Mouse (Mus musculus) olfactory bulb, adult 2 months (tissue): ENCODE results near the gene Pam. TPM values are rescaled to one million over a fixed set of nuclear protein-coding genes. Genes with fewer than 3 reads are reported as not detected.

Experiments
- H3K27ac ChIP-seq: fragments of 200-500 bp; 2 replicates; pipeline ENCODE4 v1.5.1; 2012; ENCODE audit warnings: low read depth, low read length; ENCODE audit not compliant: insufficient read depth
- H3K4me1 ChIP-seq: fragments of 200-500 bp; 2 replicates; pipeline ENCODE4 v1.6.1; 2012; ENCODE audit warnings: low read length; ENCODE audit not compliant: control insufficient read depth, insufficient read depth
- H3K4me3 ChIP-seq: fragments of 200-500 bp; 2 replicates; pipeline ENCODE4 v1.5.1; 2012; ENCODE audit warnings: mild to moderate bottlenecking, low read depth, low read length, moderate library complexity; ENCODE audit not compliant: insufficient read depth
- CTCF ChIP-seq: fragments of 200-500 bp; IDR thresholded peaks from 2 replicates; pipeline ENCODE4 v1.5.1; 2012; ENCODE audit warnings: low read depth, mild to moderate bottlenecking, low read length, moderate library complexity; ENCODE audit not compliant: insufficient read depth
- POLR2A ChIP-seq: fragments of 200-500 bp; IDR thresholded peaks from 2 replicates; pipeline ENCODE4 v1.6.1; 2012; ENCODE audit warnings: mild to moderate bottlenecking, low read depth, low read length, moderate library complexity; ENCODE audit not compliant: insufficient read depth
- WGBS: fragments of 180-500 bp; shearing (Covaris S2); methylation state at CpG from one replicate; pipeline ENCODE4 v1.1.7; 2018; 5-methylcytosine and 5-hydroxymethylcytosine counted together
- polyA plus RNA-seq: library from polyadenylated mRNA; stranded (reverse); fragments of >200 nt; gene quantifications from 2 replicates; pipeline ENCODE4 v1.2.4, GENCODE M21; 2012; ENCODE audit warnings: low replicate concordance; ENCODE audit not compliant: missing spikeins, insufficient read depth, insufficient read length

Pam gene
- polyA plus RNA-seq, 1 experiment, result not detected

GRCm38 (mm10) chr1:97787674-97788073 lies 307.8 kb downstream of the Pam start:
- TF ChIP-seq CTCF (no peak), POLR2A (no peak)
- no peaks in the 10 kb centered on the region for H3K4me1 ChIP-seq
- no peak overlapping the region for H3K27ac ChIP-seq
- 77% methylated on average over 3 of the region's 3 CpGs for WGBS
- H3K4me3 ChIP-seq, result no peak overlapping the region

GRCm38 (mm10) chr1:97785685-97786393 lies 309.6 kb downstream of the Pam start:
- Histone ChIP-seq H3K4me1 (no peaks in the 10 kb centered on the region), H3K4me3 (no peak overlapping the region), H3K27ac (no peak overlapping the region)
- WGBS, result 92% methylated on average over 11 of the region's 11 CpGs
- TF ChIP-seq POLR2A, result no peak

- WGBS, result 74% methylated on average over 7 of the region's 7 CpGs
These were observed 310.5 kb downstream of the Pam start for GRCm38 (mm10) chr1:97784928-97785327.

GRCm38 (mm10) chr1:97781674-97782073 lies 313.8 kb downstream of the Pam start:
- Histone ChIP-seq H3K4me1 (no peaks in the 10 kb centered on the region), H3K4me3 (no peak overlapping the region), H3K27ac (no peak overlapping the region)
- 94% methylated on average over 7 of the region's 7 CpGs for WGBS
- TF ChIP-seq CTCF (no peak), POLR2A (no peak)

More at GRCm38 (mm10) chr1:97784928-97785327, 310.5 kb downstream of the Pam start:
- Histone ChIP-seq H3K27ac (no peak overlapping the region), H3K4me1 (no peaks in the 10 kb centered on the region), H3K4me3 (no peak overlapping the region)
- no peak for TF ChIP-seq CTCF
- TF ChIP-seq POLR2A, result no peak

GRCm38 (mm10) chr1:97773973-97774372 lies 321.5 kb downstream of the Pam start:
- H3K4me1 ChIP-seq, result peaks cover 2% of the 10 kb centered on the region; the same call in 1 of the 2 replicates
- TF ChIP-seq POLR2A, result no peak
- no peak for TF ChIP-seq CTCF
- WGBS, result 98% methylated on average over 2 of the region's 2 CpGs

GRCm38 (mm10) chr1:97773362-97773761 lies 322.1 kb downstream of the Pam start:
- WGBS, result 90% methylated on average over 6 of the region's 6 CpGs
- Histone ChIP-seq H3K4me3 (no peak overlapping the region), H3K4me1 (peaks cover 2% of the 10 kb centered on the region; the same call in 1 of the 2 replicates), H3K27ac (no peak overlapping the region)
- TF ChIP-seq POLR2A, result no peak
- TF ChIP-seq CTCF, result no peak

More at GRCm38 (mm10) chr1:97773973-97774372, 321.5 kb downstream of the Pam start:
- Histone ChIP-seq H3K27ac (no peak overlapping the region), H3K4me3 (no peak overlapping the region)

- Histone ChIP-seq H3K4me3 (no peak overlapping the region), H3K27ac (no peak overlapping the region), H3K4me1 (peaks cover 2% of the 10 kb centered on the region; the same call in 1 of the 2 replicates)
- no peak for TF ChIP-seq POLR2A
- TF ChIP-seq CTCF, result no peak
- WGBS, result 82% methylated on average over 5 of the region's 5 CpGs
These were observed 323.7 kb downstream of the Pam start for GRCm38 (mm10) chr1:97771727-97772126.

- Histone ChIP-seq H3K4me3 (no peak overlapping the region), H3K27ac (no peak overlapping the region), H3K4me1 (peaks cover 2% of the 10 kb centered on the region; the same call in 1 of the 2 replicates)
- WGBS, result 21% methylated on average over 7 of the region's 7 CpGs
- TF ChIP-seq CTCF, result no peak
- TF ChIP-seq POLR2A, result no peak
These were observed 324.3 kb downstream of the Pam start for GRCm38 (mm10) chr1:97771118-97771517.

- WGBS, result under 1% methylated on average over 66 of the region's 66 CpGs
- H3K4me3 ChIP-seq, result peak within 1 kb of the TSS; percentile 90
- peaks cover 6% of the 10 kb centered on the region; the same call in 1 of the 2 replicates for H3K4me1 ChIP-seq
- peak within 1 kb of the TSS; percentile 94 for H3K27ac ChIP-seq
- peak; percentile 39 for TF ChIP-seq POLR2A
- peak; percentile 33; the same call in 1 of the 2 replicates for TF ChIP-seq CTCF
These were observed 325.3 kb downstream of the Pam start, which contains the start of the genes Gin1 and Ppip5k2 for GRCm38 (mm10) chr1:97769904-97770753. Gene Gin1 (plus strand): TSS chr1:97770172. Gene Ppip5k2 (minus strand): TSS chr1:97770411.
